Mouse (Mus musculus) spleen, adult 12 weeks (tissue): ENCODE results near the gene St3gal3.
A peak's percentile ranks its signal among the peaks of the same experiment; 100 is the strongest.

Experiments
- DNase-seq: peaks from one replicate; pipeline ENCODE4 v3.0.0; 2022; ENCODE audit warnings: low spot score

The St3gal3 gene

GRCm38 (mm10) chr4:118089939-118090338 lies 44.8 kb downstream of the St3gal3 start:
- DNase-seq, result no peak

GRCm38 (mm10) chr4:118088771-118089170 lies 45.9 kb downstream of the St3gal3 start:
- no peak for DNase-seq

DNA sequence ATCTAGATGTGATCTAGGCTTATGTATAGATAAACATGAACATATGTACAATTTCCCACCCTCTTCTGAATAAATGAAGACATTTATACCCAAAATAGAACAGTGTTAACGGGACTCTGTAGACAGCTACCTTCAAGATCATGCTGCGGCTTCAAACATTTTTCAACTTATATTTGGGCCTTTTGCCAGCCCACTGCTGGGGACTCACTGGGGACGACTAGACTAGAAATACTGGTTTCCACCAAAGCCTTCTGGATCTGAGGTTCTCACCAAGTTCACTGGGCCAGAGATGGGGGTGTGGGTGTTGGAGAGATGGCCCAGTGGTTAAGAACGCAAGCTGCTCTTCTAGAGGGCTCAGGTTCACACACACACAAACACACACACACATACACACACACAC lies 49.7 kb downstream of the St3gal3 start:
- DNase-seq, result no peak

- DNase-seq, result peak; percentile 85
Observed at GRCm38 (mm10) chr4:118083217-118083951, 51.3 kb downstream of the St3gal3 start.

DNA sequence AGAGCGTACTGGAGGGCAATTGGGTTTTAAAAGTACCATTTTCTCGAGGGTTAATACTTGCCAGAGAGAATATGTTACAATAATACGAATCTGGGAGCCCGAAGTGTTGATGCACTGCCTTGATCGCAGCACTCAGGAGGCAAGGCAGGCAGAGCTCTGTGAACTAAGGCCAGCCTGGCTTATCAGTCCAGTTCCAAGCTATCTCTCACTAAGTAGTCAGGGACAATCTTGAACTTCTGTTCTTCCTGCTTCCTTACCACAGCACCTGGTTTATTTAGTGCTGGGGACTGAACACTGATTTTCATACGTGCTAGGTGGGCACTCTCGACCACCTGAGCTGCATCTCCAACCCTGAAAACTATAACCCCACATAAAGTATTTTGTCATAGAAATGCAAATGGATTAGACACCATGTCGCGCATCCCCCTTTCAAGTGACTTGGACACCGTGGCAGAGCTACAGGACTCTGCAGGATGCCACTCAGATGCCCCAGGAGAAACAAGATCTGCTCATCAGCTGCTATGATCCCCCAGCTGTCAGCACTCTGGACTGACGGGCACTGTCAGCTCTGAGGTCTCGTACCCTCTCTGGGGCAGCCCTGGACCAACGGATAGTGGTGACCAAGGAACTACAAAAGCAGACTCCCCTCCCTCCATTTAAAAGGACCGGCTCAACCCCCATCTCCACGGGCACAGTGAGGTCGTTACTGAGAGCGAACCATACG lies 52.9 kb downstream of the St3gal3 start:
- no peak for DNase-seq

GRCm38 (mm10) chr4:118080481-118080880 lies 54.2 kb downstream of the St3gal3 start:
- DNase-seq, result no peak

GRCm38 (mm10) chr4:118079195-118079594 lies 55.5 kb downstream of the St3gal3 start:
- DNase-seq, result peak; percentile 46

- DNase-seq, result no peak
Observed at GRCm38 (mm10) chr4:118078576-118078975, 56.1 kb downstream of the St3gal3 start.

GRCm38 (mm10) chr4:118077293-118077752 lies 57.4 kb downstream of the St3gal3 start:
- no peak for DNase-seq

DNA sequence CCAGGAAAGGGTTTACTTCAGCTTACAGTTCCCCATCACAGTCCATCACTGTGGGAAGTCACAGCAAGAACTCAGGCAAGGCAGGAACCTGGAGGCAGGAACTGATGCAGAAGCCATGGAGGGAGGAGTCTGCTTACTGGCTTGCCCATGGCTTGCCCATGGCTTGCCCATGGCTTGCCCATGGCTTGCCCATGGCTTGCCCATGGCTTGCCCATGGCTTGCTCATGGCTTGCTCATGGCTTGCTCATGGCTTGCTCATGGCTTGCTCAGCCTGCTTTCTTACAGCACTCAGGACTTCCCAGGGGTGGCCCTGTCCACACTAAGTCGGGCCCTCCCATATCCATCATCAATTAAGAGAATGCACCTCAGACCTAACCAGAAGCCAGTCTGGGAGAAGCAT lies 58.1 kb downstream of the St3gal3 start:
- no peak for DNase-seq

- no peak for DNase-seq
Observed at GRCm38 (mm10) chr4:118075343-118075742, 59.4 kb downstream of the St3gal3 start.

GRCm38 (mm10) chr4:118074236-118074635 lies 60.5 kb downstream of the St3gal3 start:
- DNase-seq, result no peak

GRCm38 (mm10) chr4:118073128-118073527 lies 61.6 kb downstream of the St3gal3 start:
- DNase-seq, result no peak

DNA sequence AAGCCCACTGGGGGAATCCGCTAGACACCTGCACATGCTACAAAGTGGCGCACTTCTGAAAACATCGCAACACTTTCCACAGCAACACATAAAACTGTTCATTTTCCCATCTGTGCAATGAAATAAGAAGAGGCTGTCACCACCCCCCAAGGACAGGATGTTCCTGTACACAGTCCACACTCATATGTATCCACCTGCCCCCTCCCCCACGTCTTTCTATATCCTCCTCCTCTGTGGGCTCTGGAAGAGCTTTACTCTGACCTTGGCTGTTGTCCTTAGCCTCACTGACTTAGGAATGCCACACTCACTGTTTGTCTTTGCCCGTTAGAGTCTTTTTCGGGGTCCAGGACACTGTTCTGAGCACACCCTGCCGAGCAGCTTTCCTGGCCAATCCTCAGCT lies 62.8 kb downstream of the St3gal3 start:
- DNase-seq, result no peak

GRCm38 (mm10) chr4:118070255-118071234 lies 64.2 kb downstream of the St3gal3 start:
- no peak for DNase-seq

DNA sequence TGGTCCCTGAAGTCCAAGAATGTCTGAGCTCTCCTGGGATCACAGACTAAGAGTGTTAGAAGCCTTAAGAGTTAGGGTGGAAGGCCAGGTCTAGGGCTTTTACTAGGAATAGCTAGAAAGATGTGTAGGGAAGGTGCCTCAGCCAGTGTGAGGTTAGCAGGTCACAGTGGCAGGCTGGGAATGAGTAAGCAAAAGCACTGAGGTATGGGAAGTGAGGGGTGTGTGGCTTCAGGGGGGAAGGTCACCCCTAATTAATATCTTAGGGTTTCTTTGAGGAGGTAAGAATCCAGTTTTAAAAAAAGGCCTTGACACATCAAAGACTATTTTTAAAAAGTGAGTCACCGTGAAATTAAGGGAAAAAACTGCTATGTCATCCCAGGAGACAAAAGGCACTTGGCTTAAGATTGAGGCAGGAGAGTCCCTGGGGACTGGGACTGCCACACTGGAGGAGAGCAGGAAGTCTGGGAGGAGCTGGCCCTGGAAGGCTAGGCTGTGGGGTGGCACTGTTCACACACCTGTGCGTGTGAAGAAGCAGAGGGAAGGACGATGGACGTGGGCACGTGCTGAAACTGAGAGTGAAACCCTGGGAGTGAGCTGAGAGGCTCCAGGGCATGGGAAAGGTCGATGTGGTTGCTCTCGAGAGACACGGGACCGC lies 72.8 kb downstream of the St3gal3 start:
- DNase-seq, result no peak

GRCm38 (mm10) chr4:118060915-118061530 lies 73.7 kb downstream of the St3gal3 start:
- DNase-seq, result no peak

GRCm38 (mm10) chr4:118059816-118060475 lies 74.8 kb downstream of the St3gal3 start:
- DNase-seq, result no peak

DNA sequence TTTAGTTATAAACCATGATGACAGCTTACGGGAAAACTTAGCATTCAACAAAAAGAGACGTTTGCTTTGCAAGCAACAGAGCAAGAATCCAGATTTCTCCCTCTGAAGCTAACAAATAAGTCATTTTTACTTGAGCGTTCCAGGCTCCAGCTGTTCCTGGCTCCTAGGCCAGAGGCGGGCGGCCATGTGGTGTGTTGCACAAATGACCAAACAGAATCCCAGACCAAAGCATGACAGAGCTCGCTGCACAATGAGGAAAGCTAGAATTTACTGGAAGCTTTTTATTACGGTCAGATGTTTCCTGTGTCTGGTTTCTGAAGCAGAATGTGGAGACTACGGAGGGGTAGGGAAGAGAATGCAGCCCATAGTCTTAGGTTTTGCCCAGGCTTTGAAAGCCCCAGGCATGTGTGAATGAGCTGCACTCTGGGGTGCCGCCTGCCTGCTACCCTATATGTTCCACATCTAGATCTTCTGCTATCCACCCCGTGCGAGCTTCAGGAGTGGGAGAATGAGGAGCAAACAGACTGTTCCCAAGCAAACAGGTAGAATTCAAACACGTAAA lies 76.5 kb downstream of the St3gal3 start:
- DNase-seq, result no peak

- DNase-seq, result no peak
Observed at GRCm38 (mm10) chr4:118057076-118057475, 77.6 kb downstream of the St3gal3 start.
